Mouse (Mus musculus): ENCODE data around the gene 1700001P01Rik. TPM values are rescaled to one million over a fixed set of nuclear protein-coding genes. Genes with fewer than 3 reads are reported as not detected.

The 1700001P01Rik gene
- not detected in 2 replicates for polyA plus RNA-seq (2012)

GRCm38 (mm10) chr11:97775808-97776496 is at the start of gene 1700001P01Rik:
Gene 1700001P01Rik (minus strand): TSS chr11:97775918.
- TF ChIP-seq GATA1 (IDR thresholded peaks at IDR 0.05; ENCODE audit: low read length): no peak

GRCm38 (mm10) chr11:97825295-97825694 is 49.6 kb upstream of the 1700001P01Rik start:
- TF ChIP-seq GATA1 (IDR thresholded peaks at IDR 0.05; ENCODE audit: low read length): no peak

GRCm38 (mm10) chr11:97824895-97825294 is 49.2 kb upstream of the 1700001P01Rik start:
- TF ChIP-seq GATA1 (IDR thresholded peaks at IDR 0.05; ENCODE audit: low read length): no peak

GRCm38 (mm10) chr11:97824168-97824567 is 48.5 kb upstream of the 1700001P01Rik start:
- no peak for TF ChIP-seq GATA1 (IDR thresholded peaks at IDR 0.05; ENCODE audit: low read length)

- no peak for TF ChIP-seq GATA1 (IDR thresholded peaks at IDR 0.05; ENCODE audit: low read length)
Measured at GRCm38 (mm10) chr11:97822840-97823603, 47.3 kb upstream of the 1700001P01Rik start.

- no peak for TF ChIP-seq GATA1 (IDR thresholded peaks at IDR 0.05; ENCODE audit: low read length)
Measured at GRCm38 (mm10) chr11:97821401-97822064, 45.8 kb upstream of the 1700001P01Rik start.

- no peak for TF ChIP-seq GATA1 (IDR thresholded peaks at IDR 0.05; ENCODE audit: low read length)
Measured at GRCm38 (mm10) chr11:97820840-97821239, 45.1 kb upstream of the 1700001P01Rik start.

- no peak for TF ChIP-seq GATA1 (IDR thresholded peaks at IDR 0.05; ENCODE audit: low read length)
Measured at GRCm38 (mm10) chr11:97819923-97820322, 44.2 kb upstream of the 1700001P01Rik start.

- TF ChIP-seq GATA1 (IDR thresholded peaks at IDR 0.05; ENCODE audit: low read length): no peak
Measured at GRCm38 (mm10) chr11:97819102-97819501, 43.4 kb upstream of the 1700001P01Rik start.

GRCm38 (mm10) chr11:97818571-97818970 is 42.9 kb upstream of the 1700001P01Rik start:
- TF ChIP-seq GATA1 (IDR thresholded peaks at IDR 0.05; ENCODE audit: low read length): no peak

GRCm38 (mm10) chr11:97818003-97818402 is 42.3 kb upstream of the 1700001P01Rik start:
- TF ChIP-seq GATA1 (IDR thresholded peaks at IDR 0.05; ENCODE audit: low read length): no peak

- no peak for TF ChIP-seq GATA1 (IDR thresholded peaks at IDR 0.05; ENCODE audit: low read length)
Measured at GRCm38 (mm10) chr11:97817379-97817778, 41.7 kb upstream of the 1700001P01Rik start.

- TF ChIP-seq GATA1 (IDR thresholded peaks at IDR 0.05; ENCODE audit: low read length): no peak
Measured at GRCm38 (mm10) chr11:97816916-97817315, 41.2 kb upstream of the 1700001P01Rik start.

- TF ChIP-seq GATA1 (IDR thresholded peaks at IDR 0.05; ENCODE audit: low read length): no peak
Measured at GRCm38 (mm10) chr11:97816176-97816575, 40.5 kb upstream of the 1700001P01Rik start.

- TF ChIP-seq GATA1 (IDR thresholded peaks at IDR 0.05; ENCODE audit: low read length): no peak
Measured at GRCm38 (mm10) chr11:97815736-97816135, 40.0 kb upstream of the 1700001P01Rik start.
